ENCODE assay signal across 8 mouse cellular contexts in genomic region chr15:82938155-82938569, GRCm38 (mm10). TPM values are rescaled to one million over a fixed set of nuclear protein-coding genes. Genes with fewer than 3 reads are reported as not detected.
A peak's percentile ranks its signal among the peaks of the same experiment; 100 is the strongest.
DNase-seq lines count a peak whose midpoint lies in the region; ATAC-seq and TF ChIP-seq lines count a peak whose summit lies in the region.

No protein-coding gene starts in this region.

- peaks cover 29% of the 10 kb centered on the region for H3K4me1 ChIP-seq in forebrain, embryonic 11.5 days (replicated peaks; ENCODE audit: control insufficient read depth, insufficient read depth, low read length)
- H3K4me1 ChIP-seq in hindbrain, postnatal 0 days (ENCODE audit: insufficient read depth, low read length), result peaks cover 59% of the 10 kb centered on the region
- H3K4me1 ChIP-seq in lung, embryonic 16.5 days (replicated peaks; ENCODE audit: control insufficient read depth, insufficient read depth, low read length), result peaks cover 46% of the 10 kb centered on the region
- peaks cover 66% of the 10 kb centered on the region for H3K4me1 ChIP-seq in stomach, embryonic 14.5 days (ENCODE audit: control insufficient read depth, insufficient read depth, low read length)

- H3K27me3 ChIP-seq in forebrain, embryonic 11.5 days (ENCODE audit: control insufficient read depth, insufficient read depth, low read length), result no peaks in the 10 kb centered on the region
- H3K27me3 ChIP-seq in hindbrain, postnatal 0 days (ENCODE audit: insufficient read depth, low read length), result no peaks in the 10 kb centered on the region
- no peaks in the 10 kb centered on the region; the same call in 1 of the 2 replicates for H3K27me3 ChIP-seq in lung, embryonic 16.5 days (ENCODE audit: control insufficient read depth, insufficient read depth, low read depth, low read length)
- H3K27me3 ChIP-seq in stomach, embryonic 14.5 days (ENCODE audit: control insufficient read depth, insufficient read depth, low read length), result no peaks in the 10 kb centered on the region

- no peak overlapping the region for H3K4me3 ChIP-seq in forebrain, embryonic 11.5 days (ENCODE audit: low read depth, low read length)
- no peak overlapping the region for H3K4me3 ChIP-seq in hindbrain, postnatal 0 days (ENCODE audit: low read length)
- H3K4me3 ChIP-seq in lung, embryonic 16.5 days (ENCODE audit: low read length), result no peak overlapping the region
- H3K4me3 ChIP-seq in stomach, embryonic 14.5 days (ENCODE audit: low read depth, low read length), result no peak overlapping the region

- peak overlapping the region; percentile 9; the same call in 1 of the 2 replicates for H3K27ac ChIP-seq in forebrain, embryonic 11.5 days (ENCODE audit: low read depth, low read length)
- 0 out of 2 replicates have a peak overlapping the region, but pooled peaks have one; percentile 11 for H3K27ac ChIP-seq in hindbrain, postnatal 0 days
- H3K27ac ChIP-seq in lung, embryonic 16.5 days (ENCODE audit: low read length), result peak overlapping the region; percentile 20
- peak overlapping the region; percentile 97 for H3K27ac ChIP-seq in stomach, embryonic 14.5 days (ENCODE audit: low read length)

- peak; percentile 70 for DNase-seq in right cerebral cortex, postnatal 4 days
- no peak for DNase-seq in right cerebral cortex, postnatal 25 days
- no peak for DNase-seq in forebrain, embryonic 11.5 days (ENCODE audit: low spot score)
- peak; percentile 65 for DNase-seq in hindbrain, postnatal 0 days (ENCODE audit: low spot score)
- DNase-seq in T-cell, adult 2 months (ENCODE audit: low spot score), result no peak
- DNase-seq in spleen, postnatal 14 days (ENCODE audit: low spot score in 2 of 2), result no peak

- H3K9me3 ChIP-seq in forebrain, embryonic 11.5 days (ENCODE audit: control insufficient read depth, low read length), result no peaks in the 10 kb centered on the region
- H3K9me3 ChIP-seq in hindbrain, postnatal 0 days (ENCODE audit: low read length), result no peaks in the 10 kb centered on the region
- no peaks in the 10 kb centered on the region for H3K9me3 ChIP-seq in lung, embryonic 16.5 days (ENCODE audit: control insufficient read depth, low read length)
- H3K9me3 ChIP-seq in stomach, embryonic 14.5 days (ENCODE audit: control insufficient read depth, low read depth, low read length), result no peaks in the 10 kb centered on the region

- WGBS in forebrain, embryonic 11.5 days, result 60% methylated on average over 17 of the region's 17 CpGs
- 12% methylated on average over 17 of the region's 17 CpGs for WGBS in hindbrain, postnatal 0 days
- WGBS in lung, embryonic 16.5 days, result 16% methylated on average over 17 of the region's 17 CpGs
- WGBS in stomach, embryonic 14.5 days, result 16% methylated on average over 17 of the region's 17 CpGs

- no peak for TF ChIP-seq CTCF in hindbrain, postnatal 0 days (IDR thresholded peaks at IDR 0.05; ENCODE audit: low read depth)

- H3K9ac ChIP-seq in forebrain, embryonic 11.5 days (ENCODE audit: low read length), result no peak overlapping the region
- peak overlapping the region; percentile 28; the same call in 1 of the 2 replicates for H3K9ac ChIP-seq in hindbrain, postnatal 0 days (replicated peaks; ENCODE audit: low read length)
- H3K9ac ChIP-seq in lung, embryonic 16.5 days (ENCODE audit: low read length), result no peak overlapping the region; the same call in 1 of the 2 replicates
- 0 out of 2 replicates have a peak overlapping the region, but pooled peaks have one; percentile 21 for H3K9ac ChIP-seq in stomach, embryonic 14.5 days (replicated peaks; ENCODE audit: low read depth, low read length)

- ATAC-seq in forebrain, embryonic 11.5 days (replicated peaks; ENCODE audit: low FRiP score), result 0 out of 2 replicates have a peak, but pooled peaks have one; percentile 40
- ATAC-seq in hindbrain, postnatal 0 days, result no peak
- ATAC-seq in lung, embryonic 16.5 days (ENCODE audit: low read depth), result peak; percentile 78
- peak; percentile 77 for ATAC-seq in stomach, embryonic 14.5 days (ENCODE audit: insufficient number of reproducible peaks, insufficient read depth, low FRiP score, low read depth)

- no peak overlapping the region for H3K4me2 ChIP-seq in forebrain, embryonic 11.5 days (ENCODE audit: low read depth, low read length, severe bottlenecking)
- H3K4me2 ChIP-seq in hindbrain, postnatal 0 days (ENCODE audit: low read depth, low read length), result peak overlapping the region; percentile 22; the same call in 1 of the 2 replicates
- H3K4me2 ChIP-seq in lung, embryonic 16.5 days (ENCODE audit: low read depth, low read length), result peak overlapping the region; percentile 45
- peak overlapping the region; percentile 31 for H3K4me2 ChIP-seq in stomach, embryonic 14.5 days (replicated peaks; ENCODE audit: low read depth, low read length)

- no peaks in the 10 kb centered on the region for H3K36me3 ChIP-seq in forebrain, embryonic 11.5 days (ENCODE audit: control insufficient read depth, insufficient read depth, low read length)
- H3K36me3 ChIP-seq in hindbrain, postnatal 0 days (ENCODE audit: insufficient read depth, low read length), result no peaks in the 10 kb centered on the region
- H3K36me3 ChIP-seq in lung, embryonic 16.5 days (ENCODE audit: control insufficient read depth, insufficient read depth, low read length), result no peaks in the 10 kb centered on the region
- H3K36me3 ChIP-seq in stomach, embryonic 14.5 days (ENCODE audit: control insufficient read depth, insufficient read depth, low read length), result no peaks in the 10 kb centered on the region

RNA-seq across cellular contexts. Expression of gene Tcf20, which starts 49.5 kb away (rescaled TPM):
- 12.1 and 12.6 TPM in 2 replicates for polyA plus RNA-seq in forebrain, embryonic 11.5 days (2014; fragmentation: Nextera tagmentation; extraction: Ambion mirVana)
- total RNA-seq in hindbrain, postnatal 0 days (2014; rRNA removed), result 89.2 and 98.3 TPM in 2 replicates
- polyA plus RNA-seq in hindbrain, postnatal 0 days (2015; fragmentation: Nextera tagmentation; extraction: Ambion mirVana), result 8.6 and 8.8 TPM in 2 replicates
- polyA plus RNA-seq in lung, embryonic 16.5 days (2015; fragmentation: Nextera tagmentation; extraction: Ambion mirVana), result 7.2 and 7.3 TPM in 2 replicates
- polyA plus RNA-seq in stomach, embryonic 14.5 days (2014; fragmentation: Nextera tagmentation; extraction: Ambion mirVana), result 15.0 and 15.5 TPM in 2 replicates

Comparison
In these comparisons a context has a peak if more than half of its experiments do, and no peak if none do; other contexts are left out.
1. DNase-seq: peak in right cerebral cortex, postnatal 4 days (single experiment) and hindbrain, postnatal 0 days (single experiment); none in right cerebral cortex, postnatal 25 days (single experiment), forebrain, embryonic 11.5 days (single experiment), T-cell, adult 2 months (single experiment) and spleen, postnatal 14 days (0 of 2).
2. H3K27ac ChIP-seq: peak in every context shown above with its lines; median percentile 97 in stomach, embryonic 14.5 days; 20 in lung, embryonic 16.5 days; 11 in hindbrain, postnatal 0 days; 9 in forebrain, embryonic 11.5 days.
3. H3K9ac ChIP-seq: peak in hindbrain, postnatal 0 days (single experiment) and stomach, embryonic 14.5 days (single experiment); none in forebrain, embryonic 11.5 days (single experiment) and lung, embryonic 16.5 days (single experiment).